Mouse (Mus musculus): ENCODE data around the gene Col4a3.

GRCm38 (mm10) chr1:82629495-82629894 is 42.8 kb downstream of the Col4a3 start:
- no peak for TF ChIP-seq CTCF (IDR thresholded peaks at IDR 0.05; ENCODE audit: extremely low read depth, insufficient read length, insufficient replicate concordance, low read depth, low read length)
- no peak for TF ChIP-seq POLR2A (IDR thresholded peaks at IDR 0.05; ENCODE audit: low read depth, low read length)
